Mouse (Mus musculus) retina, postnatal 7 days (tissue): ENCODE measurements around the gene Fam180a.

Experiments used
- DNase-seq: peaks from one replicate; pipeline ENCODE4 v3.0.0-alpha.2; 2012; ENCODE audit warnings: low read depth, low spot score

Gene Fam180a

GRCm38 (mm10) chr6:35265580-35266278 is 60.2 kb downstream of the Fam180a start:
- DNase-seq: no peak
